Mouse (Mus musculus) spleen, postnatal 14 days (tissue): ENCODE data around the gene Herpud2.
"Not testable (repeated sequence)": the region's sequence is repeated elsewhere in the genome, so short reads cannot be mapped to it uniquely, and the experiment has no call there.

Experiments used
- DNase-seq, 2 experiments: peaks; one replicate each; pipeline ENCODE4 v3.0.0; 2021 to 2022; ENCODE audit warnings: low spot score in 2 of 2

The Herpud2 gene

GRCm38 (mm10) chr9:25145925-25146324 lies 5.7 kb downstream of the Herpud2 start:
- DNase-seq, result no peak

- no peak for DNase-seq
Observed at GRCm38 (mm10) chr9:25143950-25144349, 7.7 kb downstream of the Herpud2 start.

- no peak for DNase-seq
Observed at GRCm38 (mm10) chr9:25142988-25143387, 8.6 kb downstream of the Herpud2 start.

GRCm38 (mm10) chr9:25142041-25142440 lies 9.6 kb downstream of the Herpud2 start:
- no peak for DNase-seq

GRCm38 (mm10) chr9:25140330-25140729 lies 11.3 kb downstream of the Herpud2 start:
- DNase-seq, result no peak

GRCm38 (mm10) chr9:25138900-25139299 lies 12.7 kb downstream of the Herpud2 start:
- DNase-seq, result no peak

GRCm38 (mm10) chr9:25132920-25133319 lies 18.7 kb downstream of the Herpud2 start:
- no peak for DNase-seq

- DNase-seq, result no peak
Observed at GRCm38 (mm10) chr9:25132253-25132652, 19.4 kb downstream of the Herpud2 start.

- no peak for DNase-seq
Observed at GRCm38 (mm10) chr9:25124048-25124447, 27.6 kb downstream of the Herpud2 start.

GRCm38 (mm10) chr9:25123590-25123989 lies 28.0 kb downstream of the Herpud2 start:
- DNase-seq, result not testable (repeated sequence)

- DNase-seq, result no peak
Observed at GRCm38 (mm10) chr9:25104638-25105037, 47.0 kb downstream of the Herpud2 start.

- DNase-seq, result no peak
Observed at GRCm38 (mm10) chr9:25102881-25103280, 48.7 kb downstream of the Herpud2 start.

GRCm38 (mm10) chr9:25090853-25091252 lies 60.8 kb downstream of the Herpud2 start:
- DNase-seq, result no peak

- no peak for DNase-seq
Observed at GRCm38 (mm10) chr9:25089122-25089521, 62.5 kb downstream of the Herpud2 start, which contains the start of gene Gm10181. TSS of gene Gm10181 (plus strand) at chr9:25089422.

- DNase-seq, result no peak
Observed at GRCm38 (mm10) chr9:25076505-25076904, 75.1 kb downstream of the Herpud2 start.

GRCm38 (mm10) chr9:25075977-25076376 lies 75.6 kb downstream of the Herpud2 start:
- DNase-seq, result no peak

GRCm38 (mm10) chr9:25072666-25073065 lies 79.0 kb downstream of the Herpud2 start:
- no peak for DNase-seq

- DNase-seq, result no peak
Observed at GRCm38 (mm10) chr9:25058726-25059125, 92.9 kb downstream of the Herpud2 start.
